Mouse (Mus musculus): ENCODE measurements around the gene Tcp10b.
"Not testable (repeated sequence)": the region's sequence is repeated elsewhere in the genome, so short reads cannot be mapped to it uniquely, and the experiment has no call there.

The Tcp10b gene

DNA sequence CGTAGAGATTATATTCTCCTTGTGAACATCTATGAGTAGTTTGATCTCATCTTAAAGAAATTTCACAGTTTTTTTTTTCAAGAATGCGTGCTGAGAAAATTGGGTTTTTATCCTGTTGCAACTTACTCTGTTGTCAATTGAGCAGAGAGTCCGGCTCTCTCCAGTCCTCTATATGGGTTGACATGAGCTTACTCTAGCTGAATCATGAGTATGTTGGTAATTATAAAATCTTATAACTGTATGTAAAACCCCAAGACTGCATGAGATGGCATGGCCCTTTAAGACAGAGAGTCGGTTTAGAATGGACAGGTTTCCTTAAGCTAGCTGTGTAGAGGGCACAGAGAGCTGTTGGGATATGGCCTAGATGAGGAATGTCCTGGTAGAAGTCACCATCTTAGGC lies at the start of gene Tcp10b:
Gene Tcp10b (plus strand): TSS at position 301 of the 400 bp plus-strand sequence.
- DNase-seq (ENCODE audit: low spot score in 2 of 2), result not testable (repeated sequence)

DNA sequence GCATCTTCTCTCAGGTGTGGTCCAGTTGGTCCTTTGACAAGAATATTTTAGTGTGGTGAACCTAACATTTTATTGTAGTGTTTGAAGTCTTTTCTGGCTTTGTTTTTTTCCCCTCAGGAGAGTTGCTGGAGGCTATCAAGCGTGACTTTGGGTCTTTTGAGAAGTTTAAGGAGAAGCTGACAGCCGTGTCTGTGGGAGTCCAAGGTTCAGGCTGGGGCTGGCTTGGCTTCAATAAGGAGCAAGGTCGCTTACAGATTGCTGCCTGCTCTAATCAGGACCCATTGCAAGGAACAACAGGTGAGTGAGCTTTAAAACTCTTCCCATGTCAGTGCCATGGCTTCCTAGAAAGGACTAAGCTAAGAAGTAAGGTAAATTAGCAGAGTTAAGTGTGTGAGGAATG lies 47.6 kb upstream of the Tcp10b start:
- DNase-seq (ENCODE audit: low spot score in 2 of 2), result no peak

DNA sequence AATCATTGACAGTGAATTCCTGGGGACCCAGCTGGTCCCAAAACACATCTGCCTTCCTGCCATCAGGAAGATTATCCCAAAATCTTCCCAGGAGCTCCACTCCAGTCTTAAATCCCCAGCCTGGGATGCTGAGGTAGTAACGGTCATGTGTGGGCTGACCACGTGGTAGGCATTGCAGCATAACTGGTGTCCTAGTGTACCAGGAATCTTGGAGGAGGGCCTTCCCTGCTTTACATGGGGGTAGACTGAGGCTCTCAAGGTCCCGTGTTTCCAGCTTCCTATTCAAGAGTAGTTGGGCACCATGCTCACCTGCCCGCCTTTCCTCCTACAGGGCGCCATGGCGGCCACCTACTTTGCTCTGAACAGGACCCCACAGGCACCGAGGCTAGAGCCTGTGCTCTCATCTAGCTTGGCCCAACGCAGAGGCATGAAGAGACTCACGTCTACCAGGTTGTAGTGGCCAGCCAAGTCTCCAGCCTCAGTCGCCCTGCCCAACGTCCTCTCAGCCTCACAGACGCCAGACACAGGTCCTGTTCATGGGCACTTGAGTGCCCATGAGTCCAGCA lies 24.2 kb upstream of the Tcp10b start:
- DNase-seq (ENCODE audit: low spot score in 2 of 2), result not testable (repeated sequence)

DNA sequence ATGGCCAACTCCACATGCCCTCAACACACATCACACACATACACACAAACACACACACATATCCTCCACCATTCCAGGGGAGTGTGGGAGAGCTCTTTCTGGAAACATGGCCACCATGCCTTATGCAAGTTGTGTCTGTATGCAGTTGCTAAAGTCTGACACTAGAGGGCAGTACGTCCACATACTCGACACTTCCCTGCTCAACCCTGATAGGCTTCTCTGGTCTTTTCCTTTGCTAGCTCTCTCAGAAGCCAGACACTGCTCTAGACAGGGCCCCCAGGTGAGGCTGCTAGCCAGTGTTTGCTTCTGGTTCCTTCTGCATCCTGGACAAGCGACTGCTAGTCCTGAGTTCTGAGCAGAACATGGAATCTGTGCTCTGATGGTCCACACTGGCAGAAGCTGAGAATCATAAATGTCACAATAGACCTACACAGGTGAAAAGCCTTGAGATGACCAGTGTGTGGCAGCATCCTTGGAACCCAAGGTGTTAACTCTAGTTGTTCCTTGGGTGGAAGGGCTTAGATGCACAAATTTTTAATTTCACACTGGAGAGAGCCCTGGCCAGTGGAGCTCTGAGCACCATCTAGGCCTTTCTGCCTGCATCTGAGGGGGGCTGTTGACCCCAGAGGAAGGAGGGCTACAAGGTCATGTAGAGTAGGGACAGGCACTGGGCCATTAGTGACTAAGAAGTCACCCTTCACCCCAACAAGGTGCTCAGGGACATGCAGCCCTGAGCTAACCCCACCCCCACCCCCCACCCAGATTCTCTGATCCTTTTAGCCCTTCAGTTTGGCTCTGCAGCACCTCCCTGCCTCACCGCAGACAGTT lies 16.8 kb upstream of the Tcp10b start:
- peak; percentile 5 to 40 for DNase-seq (ENCODE audit: low spot score in 2 of 2)

- DNase-seq (ENCODE audit: low spot score in 2 of 2), result not testable (repeated sequence)
Observed at GRCm38 (mm10) chr17:13052124-13052813, 8.6 kb upstream of the Tcp10b start, which contains the start of gene Gpr31b. TSS of gene Gpr31b (minus strand) at chr17:13052296.

- not testable (repeated sequence) for DNase-seq (ENCODE audit: low spot score in 2 of 2)
Observed at GRCm38 (mm10) chr17:13062882-13063281, 2.0 kb downstream of the Tcp10b start.

- DNase-seq (ENCODE audit: low spot score in 2 of 2), result not testable (repeated sequence)
Observed at GRCm38 (mm10) chr17:13067864-13068385, 7.0 kb downstream of the Tcp10b start.

- DNase-seq (ENCODE audit: low spot score in 2 of 2), result not testable (repeated sequence)
Observed at GRCm38 (mm10) chr17:13069227-13069626, 8.3 kb downstream of the Tcp10b start.

- not testable (repeated sequence) for DNase-seq (ENCODE audit: low spot score in 2 of 2)
Observed at GRCm38 (mm10) chr17:13091510-13091909, 30.6 kb downstream of the Tcp10b start.

DNA sequence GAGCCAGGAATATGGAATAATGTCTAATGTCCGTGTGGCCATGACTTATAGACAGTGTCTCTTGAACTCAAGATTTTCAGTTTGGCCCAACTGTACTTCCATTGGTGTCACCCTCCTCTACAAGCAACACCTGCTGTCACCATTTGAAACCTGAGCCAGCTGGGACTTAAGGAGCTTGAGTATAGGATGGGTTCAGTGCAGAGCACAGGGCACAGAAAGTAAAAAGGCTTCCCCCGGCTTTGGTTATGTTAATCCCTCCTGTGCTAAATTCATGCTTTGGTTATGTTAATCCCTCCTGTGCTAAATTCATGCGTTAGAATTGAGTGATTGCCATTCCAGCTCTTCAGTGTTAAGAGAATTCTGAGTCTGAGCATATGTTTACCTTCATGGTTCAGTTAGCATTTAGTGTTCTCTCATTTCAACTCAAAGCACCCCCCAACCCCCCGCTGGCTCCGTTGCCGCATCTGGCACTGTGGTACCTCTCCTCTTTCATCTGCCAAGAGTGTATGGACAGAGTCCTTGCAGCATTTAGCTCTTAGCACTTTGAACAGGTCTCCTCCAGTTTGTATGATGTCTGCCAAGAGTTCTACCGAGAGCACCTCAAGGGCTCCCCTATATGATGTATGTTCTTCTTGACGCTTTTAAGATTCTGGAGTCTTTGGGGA lies 31.3 kb downstream of the Tcp10b start:
- DNase-seq (ENCODE audit: low spot score in 2 of 2), result not testable (repeated sequence)

DNA sequence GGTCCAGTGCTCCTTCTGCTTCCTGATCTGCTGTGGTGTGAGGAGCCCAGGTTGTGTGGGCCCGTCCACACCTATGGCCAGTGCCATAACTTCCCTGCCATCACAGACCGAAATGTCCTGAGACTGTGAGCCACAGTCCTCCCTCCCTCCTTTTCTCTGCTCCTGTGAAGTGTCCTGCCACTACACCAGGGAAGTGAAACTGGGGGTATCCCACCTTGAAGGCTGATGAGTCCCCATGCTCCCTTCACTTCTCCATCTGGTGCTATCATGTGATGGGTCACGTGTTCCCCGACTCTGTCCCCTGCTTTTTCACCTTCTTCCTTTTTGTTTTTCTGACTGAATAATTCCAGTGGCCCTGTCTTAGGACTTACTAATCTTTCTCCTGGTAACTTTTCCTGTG lies 32.1 kb downstream of the Tcp10b start:
- DNase-seq (ENCODE audit: low spot score in 2 of 2), result not testable (repeated sequence)

DNA sequence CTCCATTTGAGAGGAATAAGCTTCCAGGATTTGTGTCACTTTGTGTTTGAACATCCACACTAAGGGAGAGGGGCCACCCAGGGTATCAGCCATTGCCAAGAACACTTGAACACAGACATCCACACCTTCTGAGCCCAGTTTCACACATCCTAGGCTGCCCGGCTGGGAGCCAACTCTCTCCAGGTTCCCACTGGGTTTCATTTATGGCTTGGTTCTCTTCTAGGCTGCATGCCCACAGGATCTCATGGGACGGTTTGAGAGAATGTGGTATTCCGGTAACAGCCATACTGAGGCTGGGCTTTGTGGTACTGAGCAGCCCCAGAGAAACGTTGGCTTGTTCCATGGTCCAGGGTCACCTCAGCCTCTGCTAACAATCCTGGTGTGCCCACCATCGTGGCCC lies 45.7 kb downstream of the Tcp10b start:
- DNase-seq (ENCODE audit: low spot score in 2 of 2), result not testable (repeated sequence)

- DNase-seq (ENCODE audit: low spot score in 2 of 2), result not testable (repeated sequence)
Observed at GRCm38 (mm10) chr17:13112504-13113291, 51.8 kb downstream of the Tcp10b start.

DNA sequence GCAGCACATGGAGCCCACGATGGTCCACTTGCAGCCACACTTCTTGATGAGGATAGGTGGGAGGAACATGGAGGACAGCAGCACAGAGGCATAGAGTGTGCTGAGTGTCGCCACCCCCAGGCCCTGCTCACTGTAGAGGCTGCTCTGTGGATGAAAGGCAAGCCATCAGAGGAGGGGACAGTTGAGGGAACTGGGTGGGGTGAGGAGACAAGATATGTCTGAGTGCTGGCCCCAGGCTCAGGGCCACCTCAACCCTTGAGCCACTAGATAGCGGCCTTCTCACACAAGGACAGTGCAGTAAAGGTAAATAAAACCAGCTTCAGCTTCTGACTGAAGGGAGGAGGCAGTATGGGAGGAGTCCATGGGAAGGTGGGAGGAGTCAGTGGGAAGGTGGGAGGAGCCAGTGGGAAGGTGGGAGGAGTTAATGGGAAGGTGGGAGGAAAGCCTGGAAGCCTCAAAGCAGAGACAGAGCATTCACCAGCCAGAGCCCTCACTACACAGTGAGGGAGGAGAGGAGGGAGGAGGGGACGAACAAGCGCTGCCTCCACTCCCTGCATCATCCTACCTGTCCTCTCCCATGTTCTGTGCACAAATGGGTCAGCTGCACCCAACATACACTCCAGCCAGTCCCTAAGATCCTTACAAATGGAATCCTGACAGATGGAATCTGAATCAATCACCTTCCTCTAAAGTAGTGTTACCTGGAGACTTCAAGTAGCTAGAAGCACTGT lies 62.6 kb downstream of the Tcp10b start:
- DNase-seq (ENCODE audit: low spot score in 2 of 2), result not testable (repeated sequence)

- not testable (repeated sequence) for DNase-seq (ENCODE audit: low spot score in 2 of 2)
Observed at GRCm38 (mm10) chr17:13124241-13124640, 63.3 kb downstream of the Tcp10b start.

DNA sequence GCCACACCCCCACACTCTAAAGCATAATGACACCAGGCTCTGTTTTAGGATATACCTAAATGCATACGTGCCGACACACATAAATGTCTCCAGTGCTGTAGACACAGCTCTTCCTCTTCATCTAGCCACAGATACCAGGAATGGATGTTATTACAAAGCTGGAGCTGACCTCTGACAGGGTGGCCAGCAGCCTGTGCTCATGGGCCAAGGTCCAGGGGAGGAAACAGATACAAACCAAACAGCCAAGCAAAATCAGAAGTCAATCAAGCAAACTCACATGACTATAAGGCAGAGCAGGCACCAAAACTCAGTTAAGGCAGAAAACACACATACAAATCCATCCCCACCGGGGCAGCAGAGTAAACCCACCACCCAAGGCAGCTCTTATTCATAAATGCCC lies 68.4 kb downstream of the Tcp10b start:
- DNase-seq (ENCODE audit: low spot score in 2 of 2), result not testable (repeated sequence)

- DNase-seq (ENCODE audit: low spot score in 2 of 2), result not testable (repeated sequence)
Observed at GRCm38 (mm10) chr17:13129737-13130465, 69.0 kb downstream of the Tcp10b start.

DNA sequence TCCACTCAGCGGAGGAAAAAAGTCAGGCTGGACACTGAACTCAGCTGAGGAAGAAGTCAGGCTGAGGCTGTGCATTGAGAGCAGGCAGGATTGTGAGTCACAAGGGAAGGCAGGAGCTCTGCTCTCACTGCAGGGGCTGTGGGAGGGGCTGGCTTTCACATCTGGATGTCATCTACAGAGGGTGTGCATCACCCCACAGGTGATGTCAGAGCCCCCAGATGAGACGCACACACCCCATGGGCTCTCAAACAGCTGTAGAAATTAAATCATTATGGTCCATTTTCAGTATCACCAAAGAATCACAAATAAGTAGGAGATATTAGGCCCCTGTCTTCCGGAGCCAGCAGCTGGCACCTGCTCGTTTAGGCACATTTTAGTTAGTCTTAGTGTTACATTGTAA lies 70.8 kb downstream of the Tcp10b start, which contains the start of gene Unc93a:
Gene Unc93a (minus strand): TSS at position 101 of the 400 bp plus-strand sequence.
- not testable (repeated sequence) for DNase-seq (ENCODE audit: low spot score in 2 of 2)

Measured in thymus, postnatal 10 days (tissue).